Mouse (Mus musculus) mouse embryonic stem cell (cell line): ENCODE measurements around the gene P4htm.
"Not testable (repeated sequence)": the region's sequence is repeated elsewhere in the genome, so short reads cannot be mapped to it uniquely, and the experiment has no call there.

Source experiments
- in situ Hi-C, 2 experiments: fragments of 300-500 bp; cut with MboI; formaldehyde crosslinking; loops; 1 replicate in 1 of 2; 3 replicates in 1 of 2; pipeline ENCODE4 v1.14.3; 2019 to 2020; ENCODE audit warnings: low sequenced_read_pairs in 2 of 2, low pct_unique_long_range_greater_than_20kb in 1 of 2, mixed read lengths in 1 of 2; ENCODE audit not compliant: unreplicated experiment in 1 of 2

P4htm gene

GRCm38 (mm10) chr9:108596998-108597764 lies at the start of gene P4htm:
TSS of gene P4htm (minus strand) at chr9:108597667.
- in situ Hi-C loops = no loop called here

DNA sequence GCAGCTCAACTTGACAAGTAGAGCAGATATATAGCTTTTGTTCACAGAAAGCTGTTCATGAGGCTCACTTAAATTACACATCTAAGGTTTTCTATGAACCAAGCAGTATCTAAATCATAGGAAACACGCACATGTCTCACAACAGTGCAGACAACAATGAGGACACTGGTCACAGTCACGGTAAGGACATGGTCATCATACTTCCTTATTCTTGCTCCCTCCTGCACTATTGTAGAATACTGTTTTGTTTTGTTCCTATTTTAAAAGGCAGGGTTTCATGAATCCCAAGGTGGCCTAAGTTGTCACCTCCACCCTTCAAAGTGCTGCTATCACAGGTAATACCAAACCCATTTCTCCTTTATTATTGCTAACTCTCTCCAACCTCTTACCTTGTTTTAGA lies 42.4 kb upstream of the P4htm start:
- in situ Hi-C loops = no loop called here

- in situ Hi-C loops = no loop called here
Observed at GRCm38 (mm10) chr9:108635415-108635814, 37.9 kb upstream of the P4htm start.

- in situ Hi-C loops = no loop called here
Observed at GRCm38 (mm10) chr9:108633846-108634245, 36.4 kb upstream of the P4htm start.

- in situ Hi-C loops = no loop called here
Observed at GRCm38 (mm10) chr9:108632375-108632774, 34.9 kb upstream of the P4htm start.

GRCm38 (mm10) chr9:108631631-108632256 lies 34.3 kb upstream of the P4htm start:
- in situ Hi-C loops = no loop called here

GRCm38 (mm10) chr9:108630683-108631082 lies 33.2 kb upstream of the P4htm start:
- in situ Hi-C loops = no loop called here

GRCm38 (mm10) chr9:108628141-108628540 lies 30.7 kb upstream of the P4htm start:
- in situ Hi-C loops = no loop called here

DNA sequence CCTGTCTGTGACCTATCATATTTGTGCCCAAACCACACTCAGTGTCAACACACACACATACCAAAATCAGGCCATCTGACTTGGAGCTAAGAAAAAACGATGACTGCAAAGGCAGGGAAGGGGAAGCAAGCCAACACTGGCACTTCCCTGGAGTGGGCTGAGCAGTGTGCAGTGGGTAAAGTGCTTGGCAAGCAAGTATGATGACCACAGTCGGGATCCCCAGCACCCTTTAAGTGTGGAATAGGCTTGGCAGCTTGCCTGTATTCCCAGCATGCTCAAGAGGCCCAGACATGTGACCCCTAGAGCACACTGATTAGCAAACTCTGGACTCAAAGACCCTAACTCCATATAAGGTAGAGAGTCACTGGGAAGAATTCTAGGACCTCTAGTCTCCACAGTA lies 29.0 kb upstream of the P4htm start:
- in situ Hi-C loops = no loop called here

- in situ Hi-C loops = no loop called here
Observed at GRCm38 (mm10) chr9:108617301-108617700, 19.8 kb upstream of the P4htm start.

DNA sequence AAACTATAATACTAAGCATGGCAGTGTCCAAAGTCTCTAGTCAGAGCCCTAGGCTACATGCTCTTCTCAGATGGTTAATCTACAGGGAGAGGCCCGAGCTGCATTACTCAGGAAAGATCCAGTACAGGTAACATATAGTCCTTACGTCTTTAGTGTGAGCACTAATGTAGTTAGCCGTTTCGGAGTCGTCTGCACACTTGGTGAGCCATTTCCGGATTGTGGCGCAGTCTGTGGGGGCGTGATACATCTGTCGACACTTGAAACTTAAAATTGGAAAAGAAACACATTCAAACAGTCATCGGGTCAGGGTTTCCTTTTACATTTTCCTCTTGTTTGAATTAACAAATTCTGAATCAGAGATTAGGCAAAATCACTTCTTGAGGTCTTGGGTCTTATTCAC lies 14.0 kb upstream of the P4htm start:
- in situ Hi-C loops = no loop called here

DNA sequence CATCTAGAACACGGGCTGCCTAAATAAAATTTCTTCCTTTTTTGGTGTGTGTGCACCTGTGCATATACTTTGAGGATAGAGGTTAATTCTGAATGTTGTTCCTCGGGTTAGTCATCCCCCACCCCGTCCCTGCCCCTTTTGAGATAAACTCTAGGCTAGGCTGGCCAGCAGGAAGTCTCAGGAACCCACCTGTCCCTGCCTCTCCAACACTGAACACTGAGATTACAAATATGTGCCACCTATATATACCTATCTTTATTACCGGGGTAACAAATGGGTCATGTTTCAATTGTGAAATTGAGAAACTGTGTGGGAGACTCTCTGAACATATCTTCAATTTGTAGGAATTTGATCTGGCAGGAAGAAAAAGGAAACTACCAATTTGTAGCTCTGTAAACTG lies 11.4 kb upstream of the P4htm start:
- in situ Hi-C loops = no loop called here

DNA sequence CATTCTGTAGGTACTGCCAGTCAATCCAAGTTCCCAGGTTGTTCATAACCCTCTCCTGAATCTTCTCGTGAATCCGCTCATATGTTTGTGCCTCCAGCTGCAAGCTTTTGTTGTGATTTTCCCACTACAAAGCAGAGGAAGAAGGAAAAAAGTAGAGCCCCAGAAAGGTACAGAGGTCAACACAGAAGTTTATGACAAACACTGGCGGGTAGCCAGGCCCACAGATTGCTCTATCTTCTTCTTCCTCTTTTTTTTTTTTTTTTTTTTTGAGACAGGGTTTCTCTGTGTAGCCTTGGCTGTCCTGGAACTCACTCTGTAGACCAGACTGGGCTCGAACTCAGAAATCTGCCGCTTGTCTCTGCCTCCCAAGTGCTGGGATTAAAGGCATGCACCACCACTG lies 10.5 kb upstream of the P4htm start:
- in situ Hi-C loops = not testable (repeated sequence)

- in situ Hi-C loops = no loop called here
Observed at GRCm38 (mm10) chr9:108601986-108602385, 4.5 kb upstream of the P4htm start.

DNA sequence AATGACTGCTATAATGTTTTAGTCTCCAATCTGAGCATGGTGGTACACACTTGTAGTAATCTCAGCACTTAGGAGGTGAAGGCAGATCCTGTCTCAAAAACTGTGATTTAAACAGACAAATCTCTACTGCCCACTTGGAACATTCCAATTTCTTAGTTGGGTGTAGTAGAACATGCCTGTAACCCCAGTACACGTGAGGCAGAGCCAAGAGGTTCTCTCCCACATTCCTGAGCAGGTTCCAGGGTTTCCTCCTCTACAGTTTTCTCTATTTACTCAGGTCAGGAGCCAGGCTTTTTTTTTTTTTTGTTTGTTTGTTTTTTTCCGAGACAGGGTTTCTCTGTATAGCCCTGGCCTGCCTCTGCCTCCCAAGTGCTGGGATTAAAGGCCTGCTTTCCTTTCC lies 2.5 kb upstream of the P4htm start:
- in situ Hi-C loops = no loop called here

- in situ Hi-C loops = no loop called here
Observed at GRCm38 (mm10) chr9:108599021-108599566, 1.6 kb upstream of the P4htm start.

DNA sequence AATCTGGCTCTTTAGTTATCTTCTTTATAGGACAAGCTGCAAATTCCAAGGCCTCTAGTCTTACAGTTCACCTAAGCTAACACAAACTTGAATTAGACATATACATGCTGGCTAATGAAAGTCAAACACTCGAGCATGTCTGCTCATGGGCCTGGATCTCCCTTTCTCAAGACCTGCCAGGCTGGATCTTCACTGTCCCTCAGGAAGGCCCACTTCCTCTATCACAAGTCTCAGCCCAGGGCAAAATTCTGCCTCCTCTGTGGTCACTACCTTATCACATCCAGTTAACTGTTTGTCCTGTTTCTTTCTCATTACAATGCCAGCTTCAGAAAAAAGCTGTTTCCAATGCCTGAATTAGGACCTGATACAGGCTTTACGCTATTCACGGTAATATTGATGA lies 3.1 kb downstream of the P4htm start:
- in situ Hi-C loops = no loop called here

- in situ Hi-C loops = no loop called here
Observed at GRCm38 (mm10) chr9:108591462-108591861, 6.0 kb downstream of the P4htm start.

DNA sequence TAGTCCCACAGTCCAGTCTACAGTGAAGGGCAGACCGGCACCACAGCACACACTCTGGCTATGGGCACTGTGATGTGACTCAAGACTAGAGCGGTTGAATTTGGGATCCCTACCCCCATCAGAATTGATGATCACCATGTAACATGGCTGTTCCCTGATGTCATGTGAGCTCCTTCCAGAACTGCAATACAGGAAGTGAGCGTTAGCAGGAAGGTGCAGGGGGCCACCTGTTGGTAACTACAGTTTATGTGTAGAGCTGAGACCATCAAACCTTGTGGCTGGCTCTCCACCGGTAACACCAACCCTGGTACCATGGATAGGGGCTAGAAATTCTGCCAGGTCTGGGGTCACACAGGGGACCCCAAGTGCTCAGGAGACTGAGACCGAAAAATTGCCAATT lies 8.2 kb downstream of the P4htm start:
- in situ Hi-C loops = no loop called here
